Mouse (Mus musculus) testis, adult 2 months (tissue): ENCODE measurements around the gene Jpt2. TPM values are rescaled to one million over a fixed set of nuclear protein-coding genes. Genes with fewer than 3 reads are reported as not detected.

Experiments
- H3K27ac ChIP-seq: fragments of 200-500 bp; 2 replicates; pipeline ENCODE4 v1.5.1; 2012; ENCODE audit warnings: low read depth, low read length; ENCODE audit not compliant: control insufficient read depth, insufficient read depth
- H3K27me3 ChIP-seq: fragments of 200-500 bp; 2 replicates; pipeline ENCODE4 v1.6.1; 2012; ENCODE audit warnings: mild to moderate bottlenecking, low read length, moderate library complexity; ENCODE audit not compliant: control insufficient read depth, insufficient read depth
- H3K36me3 ChIP-seq: fragments of 200-500 bp; 2 replicates; pipeline ENCODE4 v1.6.1; 2012; ENCODE audit warnings: mild to moderate bottlenecking, low read length; ENCODE audit not compliant: control insufficient read depth, insufficient read depth
- H3K4me1 ChIP-seq: fragments of 200-500 bp; 2 replicates; pipeline ENCODE4 v1.6.1; 2012; ENCODE audit warnings: low read length; ENCODE audit not compliant: control insufficient read depth, insufficient read depth
- H3K4me3 ChIP-seq: fragments of 200-500 bp; 2 replicates; pipeline ENCODE4 v1.5.1; 2012; ENCODE audit warnings: low read depth, mild to moderate bottlenecking, low read length, moderate library complexity, mixed read lengths; ENCODE audit not compliant: control insufficient read depth
- CTCF ChIP-seq: fragments of 200-500 bp; IDR thresholded peaks from 2 replicates; pipeline ENCODE4 v1.5.1; 2012; ENCODE audit warnings: low read depth, mild to moderate bottlenecking, inconsistent platforms, low read length, moderate library complexity; ENCODE audit not compliant: control insufficient read depth, insufficient read depth, insufficient replicate concordance
- POLR2A ChIP-seq: fragments of 200-500 bp; IDR thresholded peaks from 2 replicates; pipeline ENCODE4 v1.6.1; 2012; ENCODE audit warnings: low read depth, mild to moderate bottlenecking, inconsistent platforms, low read length, moderate library complexity; ENCODE audit not compliant: control insufficient read depth
- polyA plus RNA-seq: library from polyadenylated mRNA; depleted of rRNA; stranded (reverse); fragments of >200 nt; gene quantifications from 2 replicates; pipeline ENCODE4 v1.2.3, GENCODE M21; 2012; rRNA removed

The Jpt2 gene
- 5.4 and 6.5 TPM in 2 replicates for polyA plus RNA-seq

DNA sequence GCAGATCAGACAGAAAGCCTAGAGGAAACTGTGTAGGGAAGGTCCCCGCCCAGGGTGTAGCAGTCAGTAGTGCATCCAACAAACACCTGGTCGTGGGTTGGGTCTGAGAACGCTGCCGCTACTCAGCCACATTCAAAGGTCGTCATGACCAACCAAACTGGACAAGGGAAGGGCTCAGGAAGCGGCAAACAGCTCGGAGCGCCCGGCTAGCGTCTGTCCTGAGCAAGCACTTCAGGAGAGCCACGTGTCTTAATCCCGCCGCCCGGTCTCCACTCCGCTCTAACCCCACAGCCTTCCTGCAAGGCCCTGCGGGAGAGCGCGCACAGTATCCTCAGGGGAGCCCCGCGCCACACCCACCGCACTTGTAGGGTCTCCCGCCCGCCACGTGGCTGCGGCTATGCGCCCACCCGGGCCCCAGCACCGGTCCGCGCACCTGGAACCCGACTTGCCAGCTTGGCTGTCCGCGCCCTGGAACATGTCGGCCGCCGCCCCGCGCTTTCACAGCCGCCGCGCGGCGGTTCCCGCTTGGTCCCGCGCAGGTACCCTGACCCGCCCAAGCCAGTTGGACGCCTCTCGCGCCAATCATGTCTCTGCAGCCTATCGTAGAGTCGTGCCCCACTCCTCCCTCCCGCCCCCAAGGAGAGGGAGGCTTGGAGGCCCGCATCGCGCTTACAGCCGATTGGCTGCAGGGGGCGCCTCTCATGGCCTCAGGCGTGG lies at the start of gene Jpt2:
Gene Jpt2 (minus strand): TSS at position 555 of the 717 bp plus-strand sequence.
- Histone ChIP-seq H3K27ac (peak within 1 kb of the TSS; percentile 77), H3K4me1 (peaks cover 7% of the 10 kb centered on the region), H3K4me3 (peak within 1 kb of the TSS; percentile 66), H3K27me3 (no peaks in the 10 kb centered on the region), H3K36me3 (peaks cover 2% of the 10 kb centered on the region)
- TF ChIP-seq CTCF (peak; percentile 58; the same call in 1 of the 2 replicates), POLR2A (peak; percentile 47)

DNA sequence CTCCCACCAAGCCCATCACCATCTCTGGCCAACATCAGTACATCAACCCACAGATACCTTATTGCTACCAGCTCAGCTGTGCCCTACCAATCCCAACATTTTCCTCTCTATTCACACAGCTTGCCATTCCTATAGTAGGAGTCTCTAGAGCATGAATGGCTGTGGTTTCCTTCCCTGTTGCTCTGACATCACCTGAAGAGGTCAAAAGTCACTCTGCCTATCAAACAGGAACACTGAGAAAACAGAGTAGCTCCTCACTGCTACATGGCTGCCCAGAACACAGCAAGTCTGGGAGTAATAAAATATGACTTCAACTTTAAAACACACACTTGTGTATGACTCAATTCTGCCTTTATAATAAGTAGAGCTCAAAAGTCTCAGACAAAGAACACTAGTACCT lies 47.0 kb upstream of the Jpt2 start:
- no peaks in the 10 kb centered on the region for H3K36me3 ChIP-seq
- H3K27ac ChIP-seq = no peak overlapping the region
- H3K4me3 ChIP-seq = no peak overlapping the region
- H3K27me3 ChIP-seq = no peaks in the 10 kb centered on the region
- TF ChIP-seq POLR2A (no peak), CTCF (no peak)
- H3K4me1 ChIP-seq = no peaks in the 10 kb centered on the region; the same call in 1 of the 2 replicates

DNA sequence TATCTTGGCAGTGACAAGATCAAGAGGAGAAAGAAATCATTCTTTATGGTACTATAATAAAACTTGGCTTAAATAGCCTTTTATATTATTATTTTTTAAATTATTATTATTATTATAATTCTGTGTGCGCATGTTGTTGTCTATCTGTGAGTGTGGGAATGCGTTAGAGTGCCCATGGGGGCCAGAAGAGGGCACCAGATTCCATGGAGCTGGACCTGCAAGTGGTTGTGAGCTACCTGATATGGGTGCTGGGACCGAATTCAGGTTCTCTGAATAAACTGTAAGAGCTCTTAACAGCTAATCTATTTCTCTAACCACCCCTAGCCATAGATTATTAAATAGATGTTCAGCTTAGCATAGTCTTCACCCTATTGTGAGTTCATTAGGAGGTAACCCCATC lies 44.6 kb upstream of the Jpt2 start:
- TF ChIP-seq POLR2A = no peak
- TF ChIP-seq CTCF = no peak
- Histone ChIP-seq H3K4me1 (no peaks in the 10 kb centered on the region), H3K4me3 (no peak overlapping the region), H3K27ac (no peak overlapping the region), H3K27me3 (no peaks in the 10 kb centered on the region), H3K36me3 (no peaks in the 10 kb centered on the region)

DNA sequence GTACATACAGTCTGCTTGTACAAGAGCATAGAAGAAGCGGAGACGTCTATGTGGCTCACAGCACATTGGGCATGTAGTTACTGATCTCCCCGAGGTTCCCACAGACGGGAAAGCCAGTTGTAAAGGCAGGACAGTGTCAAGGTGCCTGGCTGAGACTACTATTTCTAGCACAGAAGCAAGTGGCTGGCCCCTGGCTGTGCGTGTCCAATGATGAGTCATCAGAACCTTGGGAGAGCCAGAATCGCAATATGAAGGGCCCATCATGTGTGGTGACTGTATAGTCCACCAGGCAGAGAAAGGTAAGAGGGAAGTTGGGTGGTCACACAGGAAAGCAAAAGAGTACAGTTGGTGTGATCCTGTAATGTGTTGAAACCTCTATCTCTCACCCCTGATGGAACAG lies 34.2 kb upstream of the Jpt2 start:
- Histone ChIP-seq H3K27ac (no peak overlapping the region), H3K27me3 (no peaks in the 10 kb centered on the region), H3K4me3 (no peak overlapping the region), H3K36me3 (peaks cover 9% of the 10 kb centered on the region), H3K4me1 (no peaks in the 10 kb centered on the region)
- TF ChIP-seq CTCF (no peak), POLR2A (no peak)

DNA sequence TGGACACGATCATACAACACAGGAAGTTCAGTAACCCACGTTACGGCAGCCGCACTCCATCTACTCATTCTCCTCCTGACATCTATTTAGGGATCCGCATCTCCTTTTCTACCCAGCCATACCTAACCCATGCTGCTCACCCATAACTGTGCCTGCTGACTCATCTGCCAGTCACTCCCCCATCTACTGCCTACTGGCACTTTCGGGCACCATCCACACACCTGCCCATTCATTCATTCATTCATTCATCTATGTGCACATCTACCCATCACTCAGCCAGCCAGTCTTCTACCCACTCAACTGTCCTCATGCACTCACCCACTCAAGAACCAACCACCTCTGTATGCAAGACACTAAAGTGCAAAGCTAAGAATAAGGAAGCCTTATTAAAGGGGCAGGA lies 26.7 kb upstream of the Jpt2 start:
- Histone ChIP-seq H3K27ac (no peak overlapping the region), H3K36me3 (peaks cover 13% of the 10 kb centered on the region), H3K27me3 (no peaks in the 10 kb centered on the region)

DNA sequence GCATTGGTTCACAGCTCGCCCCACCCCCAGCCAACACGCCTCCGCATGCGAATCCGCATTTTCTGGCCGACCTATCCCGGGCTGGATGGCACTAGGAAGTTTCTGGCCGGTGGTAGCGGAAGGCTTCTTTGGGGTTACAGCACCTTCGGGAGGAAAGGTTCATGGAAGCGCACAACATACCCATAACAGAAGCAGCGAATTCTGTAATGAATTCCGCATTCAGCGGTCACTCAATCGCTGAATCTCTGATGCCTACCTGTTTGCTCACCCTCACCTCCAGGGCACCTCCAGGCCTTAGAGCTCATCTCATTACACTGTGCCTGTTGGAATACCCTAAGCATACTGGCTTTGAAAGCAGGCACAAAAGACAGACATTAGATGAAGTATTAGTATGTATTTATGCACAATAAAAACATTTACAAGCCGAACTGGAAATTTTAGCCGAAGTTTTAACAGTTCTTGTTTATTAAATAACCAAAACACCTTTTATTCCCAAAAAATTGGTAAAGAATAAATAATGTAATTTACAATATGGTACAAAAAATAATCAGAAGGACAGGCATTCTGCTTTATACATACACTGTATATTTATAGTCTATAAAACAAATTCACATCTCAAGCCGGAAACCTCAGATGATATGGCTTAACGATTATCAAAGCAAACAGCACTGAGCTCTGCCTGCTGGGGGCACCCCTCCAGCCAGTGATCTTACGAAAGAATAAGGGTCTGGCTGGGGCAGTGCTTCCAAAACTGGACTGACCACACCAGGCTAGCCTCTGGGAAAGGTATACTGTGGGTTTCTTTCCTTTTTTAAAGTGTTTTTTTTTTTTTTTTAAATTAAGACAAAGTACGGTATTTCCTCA lies 595 bp upstream of the Jpt2 start:
- peak overlapping the region; percentile 66 for H3K4me3 ChIP-seq
- peaks cover 7% of the 10 kb centered on the region for H3K4me1 ChIP-seq
- peak overlapping the region; percentile 59 for H3K27ac ChIP-seq
- H3K27me3 ChIP-seq = no peaks in the 10 kb centered on the region
- TF ChIP-seq CTCF (no peak), POLR2A (no peak)
- H3K36me3 ChIP-seq = peaks cover 4% of the 10 kb centered on the region

More for the DNA sequence above, 26.7 kb upstream of the Jpt2 start:
- no peaks in the 10 kb centered on the region for H3K4me1 ChIP-seq
- TF ChIP-seq POLR2A (no peak), CTCF (no peak)
- no peak overlapping the region for H3K4me3 ChIP-seq

DNA sequence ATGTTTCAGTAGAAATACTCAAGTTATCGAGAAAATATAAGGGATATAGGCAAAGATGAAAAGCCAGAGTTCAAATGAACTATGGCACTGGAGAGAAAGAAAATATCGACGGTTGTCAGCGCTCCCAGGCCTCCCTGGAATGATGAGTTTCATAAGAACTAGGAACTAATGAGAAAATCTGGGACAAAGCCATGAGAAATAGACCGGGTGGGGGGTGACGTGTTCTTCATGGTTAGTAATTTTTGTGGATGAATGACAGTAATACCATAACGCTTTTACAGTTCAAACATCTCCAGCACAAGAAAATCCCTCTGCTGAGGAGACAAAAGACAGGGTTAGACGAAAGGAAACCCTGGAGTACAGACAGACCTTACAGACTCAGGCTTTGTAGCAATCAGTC lies 1.1 kb downstream of the Jpt2 start:
- Histone ChIP-seq H3K27ac (no peak overlapping the region), H3K36me3 (peaks cover under 1% of the 10 kb centered on the region), H3K4me3 (no peak overlapping the region; the same call in 1 of the 2 replicates), H3K4me1 (peaks cover 7% of the 10 kb centered on the region), H3K27me3 (no peaks in the 10 kb centered on the region)
- TF ChIP-seq CTCF = no peak
- no peak for TF ChIP-seq POLR2A
